Mouse (Mus musculus) embryo, embryonic 9.5 days (tissue): ENCODE measurements around the gene Asic4.

Experiments
- DNase-seq: peaks from one replicate; pipeline ENCODE4 v3.0.0-alpha.2; 2017; ENCODE audit errors: extremely low spot score

Asic4 gene

DNA sequence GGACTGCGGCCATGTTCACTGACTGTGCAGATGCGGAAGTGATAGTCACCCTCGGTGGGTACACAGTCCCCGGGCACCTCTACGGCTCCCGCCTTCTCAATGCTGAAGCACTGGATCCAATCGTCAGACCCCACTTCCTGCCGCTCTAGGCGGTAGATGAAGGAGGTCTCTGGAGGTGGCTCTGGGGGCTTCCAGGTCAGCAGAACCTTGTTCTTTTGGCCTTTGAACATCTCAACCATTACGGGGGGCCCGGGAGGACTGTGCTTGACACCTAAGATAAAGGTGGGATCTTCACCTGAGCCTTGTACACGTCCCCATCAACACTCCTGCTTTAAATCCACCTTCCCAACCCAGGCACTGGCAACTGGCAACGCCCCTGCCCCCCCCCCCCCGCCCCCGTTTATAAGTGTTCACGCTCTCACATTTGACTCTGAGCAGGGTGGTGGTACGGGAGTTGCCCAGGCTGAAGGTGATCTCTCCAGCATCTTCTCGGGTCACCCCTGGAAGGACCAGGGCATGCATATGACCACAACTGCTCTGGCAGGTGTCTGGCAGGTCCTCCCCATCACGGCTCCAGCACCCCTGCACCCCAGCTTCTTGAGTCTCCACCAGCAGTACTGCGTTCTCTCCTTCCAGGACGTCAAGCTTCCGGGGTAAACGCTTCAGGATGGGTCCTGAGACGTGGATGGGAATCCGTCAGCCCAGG lies 52.9 kb downstream of the Asic4 start:
- no peak for DNase-seq

DNA sequence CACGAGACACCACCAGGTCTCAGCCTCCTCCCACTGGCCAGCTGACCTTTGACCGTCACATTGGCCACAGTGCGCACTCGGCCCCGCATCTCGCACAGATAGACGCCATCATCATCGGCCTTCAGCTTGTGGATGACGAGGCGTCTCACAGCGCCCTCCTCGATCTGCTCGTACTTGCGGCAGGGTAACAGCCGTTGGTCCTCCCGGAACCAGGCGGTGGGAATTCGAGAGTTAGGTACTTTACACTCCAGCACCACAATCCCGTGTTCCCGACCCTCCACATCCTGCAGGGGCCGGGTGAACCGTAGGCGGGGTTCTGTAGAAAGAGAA lies 53.4 kb downstream of the Asic4 start:
- no peak for DNase-seq

DNA sequence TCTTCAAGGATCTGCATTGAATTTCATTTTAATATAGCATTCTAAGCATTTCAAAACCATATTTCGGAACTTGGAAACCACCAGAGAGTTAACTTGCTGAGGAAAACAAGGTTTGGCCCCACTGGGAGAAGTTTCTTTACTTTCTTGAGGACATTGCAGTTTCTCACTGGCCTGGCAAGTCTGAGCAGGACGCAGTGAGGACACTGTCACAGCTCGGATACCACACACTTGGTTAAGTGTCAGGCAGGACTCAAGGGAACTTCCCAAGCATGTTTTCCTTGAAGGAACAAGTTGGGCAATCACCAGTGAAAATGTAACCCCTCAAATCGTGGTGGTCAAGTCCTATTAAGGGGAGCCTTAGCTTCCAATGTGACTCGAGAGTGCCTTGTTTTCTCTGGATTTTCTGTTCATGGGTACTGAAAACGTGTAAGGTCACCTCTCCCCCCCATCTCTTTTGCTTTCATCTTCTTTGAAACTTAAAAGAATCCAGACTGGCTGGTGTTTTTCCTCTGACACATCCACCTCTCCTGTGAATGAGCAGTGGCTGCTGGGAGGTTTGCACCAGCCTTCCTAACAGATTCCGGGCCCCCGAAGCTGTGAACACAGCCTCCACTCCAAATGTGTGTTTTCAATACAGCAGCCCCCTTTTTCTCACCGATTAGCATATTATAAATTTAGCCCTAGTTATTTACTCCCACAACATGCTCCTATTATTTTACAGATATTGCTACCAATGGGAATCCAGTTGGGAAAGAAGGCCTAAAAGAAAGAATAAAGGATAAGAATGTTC lies 54.2 kb downstream of the Asic4 start:
- DNase-seq = no peak

DNA sequence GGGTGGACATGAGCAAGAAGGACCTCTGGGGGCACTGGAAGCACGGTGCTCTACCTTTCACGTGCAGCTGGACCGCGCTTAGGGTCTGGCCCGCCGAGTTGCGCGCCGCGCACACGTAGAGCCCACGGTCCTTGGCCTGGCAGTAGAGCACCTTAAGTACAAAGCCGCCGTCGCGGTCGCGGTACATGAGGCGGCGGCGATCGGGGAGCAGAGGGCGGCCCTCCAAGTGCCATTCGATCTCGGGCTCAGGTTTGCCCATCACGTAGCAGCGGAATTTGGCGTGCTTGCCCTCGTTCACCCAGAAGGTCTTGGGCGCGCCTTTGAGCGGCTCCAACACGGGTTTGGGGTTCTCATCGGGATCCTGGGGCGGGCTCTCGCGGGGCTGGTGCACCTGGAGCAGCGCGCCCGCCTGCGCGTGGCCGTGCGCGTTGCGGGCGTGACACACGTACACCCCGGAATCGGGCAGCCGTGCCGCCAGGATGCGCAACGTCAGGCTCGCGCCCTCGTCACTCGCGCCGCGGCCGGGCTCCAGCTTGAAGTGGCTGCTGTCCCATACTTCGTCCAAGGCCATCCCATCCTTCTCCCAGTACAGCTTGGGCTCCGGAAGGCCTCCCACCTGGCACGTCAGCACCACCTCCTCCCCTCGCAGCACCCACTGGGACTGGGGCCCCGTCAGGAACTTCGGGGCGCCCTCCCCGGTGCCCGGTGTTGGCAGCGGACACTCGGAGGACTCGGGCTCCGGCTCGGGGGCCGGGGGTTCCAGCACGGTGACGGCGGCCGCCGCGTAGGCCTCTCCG lies 55.1 kb downstream of the Asic4 start:
- DNase-seq = peak; percentile 71

DNA sequence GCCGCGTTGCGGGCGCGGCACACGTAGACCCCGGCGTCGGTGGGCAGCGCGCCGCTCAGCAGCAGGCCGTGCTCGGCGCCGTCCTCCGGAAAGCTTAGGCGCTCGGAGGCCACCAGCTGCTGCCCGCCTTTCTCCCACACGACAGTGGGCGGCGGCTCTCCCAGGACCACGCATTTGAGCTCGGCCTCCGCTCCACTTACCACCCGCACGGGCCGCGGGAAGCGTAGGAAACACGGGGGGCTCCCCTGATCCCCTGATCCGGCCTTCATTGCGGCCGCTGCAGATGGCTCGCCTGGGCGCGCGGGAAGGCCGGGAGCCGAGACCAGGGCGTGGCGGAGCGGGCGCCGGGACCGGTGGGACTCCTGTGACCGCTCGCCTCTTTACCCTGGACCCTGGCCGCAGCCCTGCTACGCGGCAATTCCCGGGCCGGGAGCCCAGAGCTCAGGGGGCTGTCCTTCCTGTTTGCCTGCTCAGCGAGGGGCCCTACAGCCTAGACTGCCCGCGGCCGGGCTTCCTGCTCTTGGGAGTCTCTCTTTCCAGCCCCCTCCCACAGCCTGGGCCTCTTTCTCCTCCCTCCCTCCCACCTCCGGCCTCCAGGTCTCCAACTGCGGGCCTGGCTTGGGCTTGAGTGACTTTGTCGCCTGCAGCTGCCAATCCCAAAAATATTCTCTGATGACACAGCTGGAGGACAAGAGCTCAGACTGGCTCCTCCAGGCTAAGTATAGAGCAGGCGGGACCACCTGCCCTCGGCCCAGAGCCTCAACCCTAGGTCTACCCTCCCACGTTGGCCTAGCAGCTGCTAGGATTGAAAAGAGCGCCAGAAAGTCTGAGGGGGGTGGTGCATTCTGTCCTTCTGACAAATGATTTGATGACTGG lies 56.0 kb downstream of the Asic4 start, which contains the start of gene Obsl1:
Obsl1 (minus strand) TSS at position 497 of the 876 bp plus-strand sequence.
- peak; percentile 85 for DNase-seq

DNA sequence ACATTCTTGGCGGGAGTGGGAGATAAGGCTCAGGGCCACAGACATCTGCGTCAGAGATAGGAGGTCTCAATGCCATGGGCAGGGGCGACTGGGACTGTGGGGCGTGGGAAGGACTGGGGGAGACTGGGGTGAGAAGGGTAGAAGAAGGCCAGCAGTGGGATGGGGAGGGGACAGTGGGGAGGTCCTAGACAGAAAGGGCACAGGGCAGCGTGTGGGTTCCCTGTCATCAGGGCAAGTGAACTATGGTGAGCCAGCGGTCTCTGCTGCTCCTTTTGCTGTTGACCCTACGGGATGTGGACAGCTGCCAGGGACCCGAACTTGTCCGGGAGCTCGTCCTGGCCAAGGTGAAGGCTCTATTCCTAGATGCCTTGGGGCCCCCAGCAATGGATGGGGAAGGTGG lies 56.8 kb downstream of the Asic4 start, which contains the start of gene Inha:
Inha (plus strand) TSS at position 72 of the 400 bp plus-strand sequence.
- no peak for DNase-seq

DNA sequence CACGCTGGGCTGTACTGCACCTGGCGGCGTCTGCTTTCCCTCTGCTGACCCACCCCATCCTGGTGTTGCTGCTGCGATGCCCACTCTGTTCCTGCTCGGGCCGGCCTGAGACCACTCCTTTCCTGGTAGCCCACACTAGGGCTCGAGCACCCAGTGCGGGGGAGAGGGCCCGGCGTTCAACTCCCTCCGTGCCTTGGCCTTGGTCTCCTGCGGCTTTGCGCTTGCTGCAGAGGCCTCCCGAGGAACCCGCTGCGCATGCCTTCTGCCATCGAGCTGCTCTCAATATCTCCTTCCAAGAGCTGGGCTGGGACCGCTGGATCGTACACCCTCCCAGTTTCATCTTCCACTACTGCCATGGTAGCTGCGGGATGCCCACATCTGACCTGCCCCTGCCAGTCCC lies 59.4 kb downstream of the Asic4 start:
- DNase-seq = no peak

DNA sequence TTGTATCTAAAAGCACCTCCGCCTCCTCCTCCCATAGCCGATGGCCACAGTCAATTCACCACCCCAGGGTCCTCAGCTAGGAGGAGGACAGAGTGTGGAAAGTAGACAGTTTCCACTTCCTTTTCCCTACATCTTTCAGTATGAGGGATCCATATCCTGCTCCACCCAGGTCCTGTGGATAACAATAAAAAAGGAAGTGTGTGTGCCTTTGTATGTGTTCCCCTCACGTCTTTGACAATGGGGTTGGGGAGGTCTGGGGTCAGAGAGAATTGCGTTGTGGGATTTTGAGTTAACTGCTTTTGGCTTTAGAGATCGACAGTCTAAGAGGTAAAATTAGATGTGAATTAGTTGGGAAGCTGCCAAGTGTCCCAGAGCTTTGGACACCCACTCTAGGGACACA lies 59.9 kb downstream of the Asic4 start:
- DNase-seq = no peak

DNA sequence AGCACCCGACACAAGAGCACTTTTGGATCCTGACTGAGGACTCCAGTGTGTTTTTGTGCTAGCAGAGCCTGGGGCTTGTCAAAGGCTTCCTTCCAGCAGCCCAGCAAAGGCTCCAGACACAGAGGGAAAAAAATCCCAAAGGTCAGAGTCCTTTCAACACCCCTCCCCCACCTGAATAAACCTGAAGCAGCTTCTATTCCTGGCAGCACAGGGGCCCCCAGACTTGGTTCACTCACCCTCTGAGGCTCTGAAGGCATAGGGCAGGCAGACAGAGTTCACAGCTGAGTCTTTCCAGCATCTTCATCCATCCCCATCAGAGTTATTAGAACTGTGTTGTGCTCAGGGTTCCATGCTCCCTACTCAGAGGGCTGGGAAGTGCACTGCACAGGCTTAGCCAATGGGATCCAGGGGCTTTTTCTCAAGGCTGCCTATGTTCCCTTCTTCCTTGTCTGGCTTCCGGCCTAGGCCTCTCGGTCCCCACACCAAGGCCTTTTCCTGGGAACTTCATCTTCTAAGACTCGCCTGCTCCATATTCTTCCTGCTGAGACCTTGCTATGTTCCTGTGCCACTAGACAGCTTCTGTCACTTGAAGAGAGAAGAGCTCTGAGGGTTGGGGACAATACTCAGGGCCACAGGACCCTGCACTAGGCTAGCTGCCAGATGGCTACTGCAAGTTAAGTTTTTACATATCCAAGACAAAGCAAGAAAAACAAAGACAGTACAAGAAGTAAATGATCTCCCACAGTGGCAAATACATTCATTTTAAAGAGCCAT lies 61.4 kb downstream of the Asic4 start:
- peak; percentile 43 for DNase-seq

DNA sequence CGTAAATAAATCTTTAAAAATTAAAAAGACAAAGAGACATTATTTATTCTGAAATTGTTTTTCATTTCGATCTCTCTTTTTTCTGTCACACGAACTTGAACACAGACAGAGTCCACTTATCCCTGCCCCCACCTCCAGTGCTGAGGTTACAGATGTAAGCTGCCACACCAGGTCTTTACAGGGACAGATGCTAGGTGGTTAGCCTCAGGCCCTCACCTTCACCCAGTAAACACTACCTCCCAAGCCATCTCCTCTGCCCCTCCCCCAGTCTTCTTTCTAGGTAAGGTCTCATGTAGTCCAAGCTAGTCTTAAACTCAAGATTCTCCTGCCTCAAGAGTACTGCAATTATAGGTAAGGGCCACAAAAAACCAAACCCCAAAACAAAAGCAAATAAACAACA lies 62.3 kb downstream of the Asic4 start:
- DNase-seq = no peak

DNA sequence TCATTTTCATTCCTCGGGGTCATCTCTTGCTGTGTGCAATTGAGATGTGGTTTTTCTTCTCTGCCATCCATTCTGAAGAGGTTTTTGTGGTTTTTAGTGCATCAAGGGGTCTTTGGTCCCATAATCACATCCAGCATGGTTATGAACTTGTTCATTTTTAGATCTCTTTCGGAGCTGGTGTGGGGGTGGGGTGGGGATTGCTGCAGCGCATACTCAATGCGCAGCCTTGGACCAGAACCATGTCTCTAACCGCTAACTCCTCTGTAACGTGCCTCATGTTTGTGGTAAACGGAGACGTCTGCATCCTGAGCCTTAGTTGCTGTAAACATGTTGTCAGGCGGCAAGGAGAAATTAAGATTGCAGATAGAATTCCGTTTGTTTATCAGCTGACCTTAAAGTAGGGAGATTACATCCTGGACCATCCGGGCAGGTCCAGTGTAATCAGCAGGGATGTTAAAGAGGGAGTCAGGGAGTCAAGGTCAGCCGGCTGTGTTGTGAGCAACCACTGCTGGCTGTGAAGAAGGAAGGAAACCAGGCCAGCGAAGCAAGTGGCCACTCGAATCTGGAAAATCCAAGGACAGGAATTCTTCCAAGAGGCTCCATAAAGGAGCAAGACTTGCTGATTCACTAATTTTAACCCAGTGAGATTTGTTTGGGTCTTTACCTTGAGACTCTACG lies 66.6 kb downstream of the Asic4 start:
- no peak for DNase-seq

DNA sequence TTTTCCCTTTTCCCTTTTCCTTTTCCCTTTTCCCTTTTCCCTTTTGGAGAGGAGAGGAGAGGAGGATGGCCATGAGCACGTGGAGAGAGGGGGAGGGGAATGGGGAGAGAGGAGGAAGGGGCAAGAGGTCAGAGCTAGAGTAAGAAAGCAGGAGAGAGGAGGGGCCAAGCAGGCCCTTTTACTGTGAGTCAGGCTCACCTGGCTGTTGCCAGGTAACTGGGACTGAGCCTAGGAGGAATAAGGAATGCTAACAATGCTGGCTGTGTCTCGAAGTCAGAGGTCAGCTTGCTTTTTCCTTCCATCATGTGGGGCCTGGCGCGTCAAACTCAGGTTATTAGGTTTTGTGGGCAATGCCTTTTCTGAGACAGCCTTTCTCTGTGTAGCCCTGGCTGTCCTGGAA lies 67.7 kb downstream of the Asic4 start:
- DNase-seq = no peak

DNA sequence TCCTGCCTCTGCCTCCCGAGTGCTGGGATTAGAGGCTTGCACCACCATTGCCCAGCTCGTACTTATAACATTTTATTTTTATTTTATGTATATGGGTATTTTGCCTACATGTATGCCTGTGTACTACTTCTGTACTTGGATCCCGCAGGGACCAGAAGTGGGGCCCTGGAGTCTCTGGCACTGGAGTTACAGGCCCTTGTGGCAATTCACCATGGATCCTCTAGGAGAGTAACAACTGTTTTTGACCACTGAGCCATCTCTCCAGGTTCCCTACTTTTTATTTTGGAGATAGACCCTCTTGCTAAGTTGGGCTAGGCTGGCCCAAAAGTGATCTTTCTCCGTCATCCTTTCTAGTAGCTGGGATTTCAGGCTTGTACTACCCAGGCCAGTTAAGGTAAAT lies 68.2 kb downstream of the Asic4 start:
- DNase-seq = no peak

DNA sequence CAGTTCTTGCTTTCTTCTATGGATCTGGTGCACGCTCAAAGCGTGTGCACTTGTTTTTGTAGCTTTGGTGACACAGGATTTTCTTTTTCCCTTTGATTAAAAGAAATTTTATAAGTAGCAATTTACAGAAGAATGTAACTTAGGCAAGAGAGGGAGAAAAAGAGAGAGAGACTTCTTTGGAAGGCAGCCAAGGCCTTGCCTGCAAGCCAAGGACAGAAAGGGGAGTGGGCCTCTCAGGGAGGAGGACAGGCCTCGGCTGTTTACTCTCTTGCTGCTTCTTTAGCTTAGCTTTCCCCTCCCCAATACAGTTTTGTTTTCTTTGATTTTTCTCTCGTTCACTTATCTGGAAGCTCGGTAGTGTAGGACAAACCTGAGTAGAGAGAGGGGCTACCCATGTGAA lies 69.3 kb downstream of the Asic4 start:
- no peak for DNase-seq

DNA sequence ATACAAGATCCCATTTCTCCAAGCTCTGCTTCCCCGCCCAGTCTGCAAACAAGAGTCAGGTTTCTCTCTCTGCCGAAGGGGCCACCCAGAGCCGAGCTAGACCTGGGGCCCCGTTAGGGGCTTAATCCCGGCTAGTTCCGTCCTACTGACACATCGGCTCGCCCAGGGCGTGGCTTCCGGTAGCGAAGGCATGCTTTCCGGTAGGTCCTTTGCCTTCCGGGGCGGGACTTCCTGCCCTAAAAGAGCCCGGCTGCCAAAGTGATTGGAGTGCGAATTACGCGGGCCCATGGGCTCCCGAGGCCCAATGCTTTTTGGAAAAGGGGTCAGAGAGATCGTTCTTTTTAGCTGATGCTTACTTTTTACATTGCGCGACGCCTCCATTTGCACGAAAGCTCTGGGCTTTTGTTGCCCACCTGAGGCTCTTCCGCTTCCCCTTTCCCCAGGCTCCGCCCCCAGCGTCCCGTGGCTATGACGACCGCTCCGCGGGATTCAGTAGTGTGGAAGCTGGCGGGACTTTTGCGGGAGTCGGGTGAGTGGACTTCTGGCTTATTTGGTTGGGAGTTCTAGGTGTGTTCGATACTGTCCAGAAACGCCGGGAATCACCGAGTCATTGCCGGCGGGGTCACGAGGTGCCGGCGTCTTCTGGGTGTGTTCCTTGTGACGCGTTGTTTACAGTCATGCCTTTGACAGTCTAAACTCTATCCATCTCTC lies 71.2 kb downstream of the Asic4 start, which contains the start of gene Stk11ip:
Stk11ip (plus strand) TSS at position 209 of the 711 bp plus-strand sequence.
- peak; percentile 94 for DNase-seq
